Mouse (Mus musculus): Measurements from ENCODE around the gene Mfsd4b3.
"Not testable (repeated sequence)": the region's sequence is repeated elsewhere in the genome, so short reads cannot be mapped to it uniquely, and the experiment has no call there.

Mfsd4b3 gene

DNA sequence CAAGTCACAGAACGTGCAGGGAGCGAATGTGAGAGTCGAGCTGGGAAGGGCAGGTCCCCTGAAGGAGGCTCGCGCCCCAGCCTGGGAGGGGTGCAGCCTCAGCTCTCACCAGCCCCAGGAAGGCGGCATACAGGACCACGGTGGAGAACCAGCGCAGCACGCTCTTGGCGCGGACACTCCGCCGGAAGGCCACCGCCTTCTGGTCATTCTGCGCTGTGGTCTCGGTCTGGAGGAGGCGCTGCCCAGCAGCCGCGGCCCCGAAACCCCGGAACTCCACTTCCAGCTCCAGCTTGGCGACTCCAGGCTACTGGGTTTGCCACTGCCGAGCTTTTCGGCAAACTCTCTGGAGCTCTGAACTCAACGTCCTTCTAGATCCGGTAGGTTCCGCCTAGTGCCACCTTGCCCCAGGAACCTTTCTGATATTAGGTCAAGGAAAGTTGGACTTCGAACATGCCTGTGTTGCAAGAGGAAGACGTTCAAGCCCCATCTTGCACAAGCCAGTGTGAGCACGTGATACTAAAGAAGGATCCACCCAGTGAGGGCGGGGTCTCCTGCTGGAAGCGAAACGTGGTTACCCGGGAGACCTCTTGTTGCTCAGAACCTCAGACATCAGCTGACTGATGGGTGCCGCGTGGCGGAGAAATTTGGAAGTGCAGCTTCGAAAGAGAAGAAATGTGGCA, at the start of gene Mfsd4b3:
Gene Mfsd4b3 (minus strand): TSS at position 393 of the 680 bp plus-strand sequence.
- peak; percentile 94 for DNase-seq

DNA sequence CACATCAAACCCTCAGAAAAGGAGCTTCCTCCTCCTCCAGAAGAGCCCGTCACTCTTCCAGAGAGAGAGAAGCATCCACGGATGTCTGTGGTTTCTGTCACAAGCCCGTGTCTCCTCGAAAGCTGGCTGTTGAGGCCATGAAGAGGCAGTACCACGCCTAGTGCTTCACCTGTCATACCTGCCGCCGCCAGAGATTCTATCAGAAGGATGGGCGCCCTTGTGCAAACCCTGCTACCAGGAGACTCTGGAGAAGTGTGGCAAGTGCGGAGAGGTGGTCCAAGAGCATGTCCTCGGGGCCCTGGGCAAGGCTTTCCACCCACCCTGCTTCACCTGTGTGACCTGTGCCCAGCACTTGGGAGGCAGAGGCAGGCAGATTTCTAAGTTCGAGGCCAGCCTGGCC, 49.6 kb upstream of the Mfsd4b3 start:
- DNase-seq, result no peak

DNA sequence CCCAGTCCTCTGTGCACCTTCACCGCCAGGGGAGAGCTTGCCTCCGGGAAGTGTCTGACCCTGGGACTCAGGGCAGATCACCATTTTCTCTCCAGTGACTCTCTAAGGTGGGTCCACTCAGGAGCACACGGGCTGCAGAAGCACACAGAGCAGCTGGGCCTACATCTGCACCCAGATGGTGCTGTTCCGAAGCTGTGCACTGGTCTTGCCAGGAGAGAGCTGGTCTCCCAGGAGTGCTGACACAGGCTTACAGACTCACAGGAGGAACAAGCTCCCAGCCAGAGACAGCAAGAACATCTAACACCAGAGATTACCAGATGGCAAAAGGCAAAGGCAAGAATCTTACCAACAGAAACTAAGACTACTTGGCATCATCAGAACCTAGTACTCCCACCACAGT, 48.9 kb upstream of the Mfsd4b3 start:
- not testable (repeated sequence) for DNase-seq

DNA sequence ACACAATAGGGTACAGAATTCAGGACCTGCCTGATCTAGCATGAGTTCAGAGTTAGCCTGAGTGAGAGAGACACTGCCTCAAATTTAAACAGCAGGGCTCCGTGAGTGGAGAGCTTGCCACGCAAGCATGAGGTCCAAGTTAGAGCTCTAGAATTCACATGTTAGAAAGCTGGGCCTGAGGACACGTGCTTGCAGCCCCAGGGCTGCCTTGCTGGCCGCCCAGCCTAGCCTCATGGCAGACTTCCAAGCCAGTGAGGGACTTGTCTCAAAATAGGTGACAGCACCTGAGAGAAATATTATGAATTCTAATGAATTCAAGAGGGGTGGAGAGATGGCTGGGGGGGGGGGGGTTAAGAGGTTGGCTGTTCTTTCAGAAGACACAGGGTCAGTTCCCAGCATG, 48.0 kb upstream of the Mfsd4b3 start:
- DNase-seq, result no peak

DNA sequence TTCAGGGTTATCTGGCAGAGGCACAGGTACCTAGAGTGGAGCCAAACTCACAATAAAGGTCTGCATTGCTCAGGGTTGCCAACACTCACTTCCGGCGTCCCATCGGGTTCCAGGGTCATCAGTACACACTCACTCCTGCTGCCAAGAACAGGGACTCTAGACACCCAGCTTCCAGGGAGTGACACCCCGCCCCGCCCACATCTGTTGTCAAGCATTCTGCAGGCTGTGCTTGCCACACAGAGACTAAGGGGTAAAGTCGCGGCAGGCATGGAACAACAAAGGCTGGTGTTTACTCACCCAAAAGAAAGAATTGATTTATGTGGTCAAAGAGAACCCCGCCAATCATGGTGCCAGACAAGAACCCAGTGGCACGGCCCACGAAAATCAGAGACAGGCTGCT, 47.0 kb upstream of the Mfsd4b3 start:
- peak; percentile 4 for DNase-seq

DNA sequence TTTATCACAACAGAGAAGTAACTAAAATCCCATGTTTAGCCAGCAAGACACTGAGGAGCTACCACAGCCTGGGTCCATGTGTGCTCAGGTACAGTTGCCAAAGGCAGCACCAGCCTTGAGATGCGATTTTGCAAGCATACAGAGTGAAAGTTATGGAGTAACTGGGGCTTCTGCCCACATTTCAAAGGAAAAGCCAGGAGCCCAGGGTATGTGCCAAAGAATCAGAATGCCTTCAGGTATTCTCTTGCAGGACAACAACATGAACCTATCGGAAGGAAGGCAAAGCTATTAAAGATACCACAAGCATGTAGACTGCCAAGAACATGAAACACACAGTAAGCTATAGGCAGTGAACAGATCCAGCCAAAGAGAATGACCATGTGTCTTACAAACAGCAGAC, 40.8 kb upstream of the Mfsd4b3 start:
- DNase-seq, result no peak

DNA sequence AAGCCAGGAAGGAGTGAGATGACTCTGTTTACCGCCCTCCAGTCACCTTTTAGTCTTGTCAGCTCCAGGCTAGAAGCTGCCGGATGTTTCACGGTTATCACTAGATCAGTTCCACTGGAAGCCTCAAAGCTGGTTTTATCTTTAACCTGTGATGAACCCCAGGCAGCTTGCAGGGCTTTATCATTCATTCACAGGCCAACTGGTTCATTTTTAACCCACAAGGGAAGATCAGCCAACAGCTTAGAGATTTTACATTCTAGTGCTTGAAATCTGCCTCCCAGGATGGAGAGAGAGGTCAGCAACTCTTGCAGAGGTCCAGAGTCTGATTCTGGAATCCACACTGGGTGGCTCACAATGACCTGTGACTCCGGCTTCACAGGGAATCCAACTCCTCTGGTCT, 31.2 kb upstream of the Mfsd4b3 start:
- peak; percentile 46 for DNase-seq

DNA sequence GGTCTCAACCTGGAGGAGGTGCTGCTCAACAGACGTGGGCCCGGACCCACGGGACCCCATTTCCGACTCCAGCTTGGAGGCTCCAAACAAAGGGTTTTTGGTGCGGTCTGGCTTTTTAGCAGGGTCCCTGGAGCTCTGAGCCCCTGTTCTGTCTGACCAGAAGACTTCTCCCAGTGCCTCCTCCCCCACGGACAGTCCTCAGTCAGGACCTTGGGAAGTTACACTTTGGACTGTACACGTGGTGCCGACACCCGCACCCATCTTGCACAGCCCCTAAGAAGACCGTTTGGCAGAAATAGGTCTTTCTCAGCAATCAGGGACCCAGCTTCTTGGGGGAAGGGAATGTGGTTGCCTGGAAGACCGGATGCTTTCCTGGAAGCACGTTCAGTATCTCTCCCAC, 26.5 kb upstream of the Mfsd4b3 start, which contains the start of gene Mfsd4b5:
Gene Mfsd4b5 (minus strand): TSS at position 181 of the 400 bp plus-strand sequence.
- no peak for DNase-seq

DNA sequence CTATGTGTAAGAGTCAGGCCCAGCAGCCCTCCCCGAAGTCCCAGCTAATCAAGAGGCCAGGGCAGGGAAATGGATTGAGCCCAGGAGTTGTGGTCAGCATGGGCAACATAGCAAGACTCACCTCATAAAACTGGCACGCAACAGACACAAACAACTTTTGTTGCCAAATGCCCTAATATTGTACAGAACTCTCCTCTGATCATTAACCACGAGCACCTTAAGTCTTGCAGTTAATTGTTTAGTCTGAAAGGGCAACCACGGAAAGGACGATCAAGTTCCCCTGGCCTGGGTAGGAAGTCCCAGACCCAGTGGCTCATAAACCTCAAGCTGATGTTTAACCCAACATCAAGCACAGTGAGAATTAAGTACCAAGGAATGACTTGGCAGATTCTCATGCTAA, 22.7 kb upstream of the Mfsd4b3 start:
- DNase-seq, result no peak

DNA sequence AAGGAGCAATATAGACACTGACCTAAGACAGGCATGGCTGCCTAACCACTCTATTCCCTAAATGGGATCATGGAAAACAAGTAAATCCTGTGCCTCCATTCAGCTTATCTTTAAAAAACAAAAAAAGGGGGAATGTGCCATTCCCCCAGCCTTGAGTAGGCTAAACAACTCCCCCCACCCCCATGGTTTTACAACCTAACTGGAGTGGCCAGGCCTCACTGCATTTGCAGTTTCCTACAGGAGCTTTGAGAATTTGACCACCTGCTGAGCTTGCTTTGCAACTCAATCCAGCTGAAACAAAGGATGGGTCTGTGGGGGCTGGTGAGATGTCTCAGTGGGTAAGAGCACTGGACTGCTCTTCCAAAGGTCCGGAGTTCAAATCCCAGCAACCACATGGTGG, 18.3 kb upstream of the Mfsd4b3 start:
- DNase-seq, result no peak

DNA sequence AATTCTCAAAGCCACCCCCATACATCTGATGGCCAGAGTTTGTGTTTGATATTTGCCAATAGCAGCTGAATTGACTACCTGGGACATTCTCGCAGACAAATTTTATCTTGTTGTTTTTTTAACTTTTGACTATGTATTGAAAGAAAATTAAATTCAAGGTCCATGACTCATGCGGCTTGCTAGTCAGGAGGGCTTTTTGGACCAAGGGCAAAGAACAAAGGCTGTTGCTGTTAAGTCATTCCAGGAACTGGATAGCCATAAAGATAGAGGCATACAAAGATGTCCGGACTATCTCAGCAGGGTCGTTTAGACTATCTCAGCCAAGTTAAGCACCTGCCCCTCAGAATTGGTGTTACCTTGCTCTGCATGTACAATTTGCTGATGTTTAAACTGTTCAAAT, 17.4 kb upstream of the Mfsd4b3 start:
- DNase-seq, result no peak

DNA sequence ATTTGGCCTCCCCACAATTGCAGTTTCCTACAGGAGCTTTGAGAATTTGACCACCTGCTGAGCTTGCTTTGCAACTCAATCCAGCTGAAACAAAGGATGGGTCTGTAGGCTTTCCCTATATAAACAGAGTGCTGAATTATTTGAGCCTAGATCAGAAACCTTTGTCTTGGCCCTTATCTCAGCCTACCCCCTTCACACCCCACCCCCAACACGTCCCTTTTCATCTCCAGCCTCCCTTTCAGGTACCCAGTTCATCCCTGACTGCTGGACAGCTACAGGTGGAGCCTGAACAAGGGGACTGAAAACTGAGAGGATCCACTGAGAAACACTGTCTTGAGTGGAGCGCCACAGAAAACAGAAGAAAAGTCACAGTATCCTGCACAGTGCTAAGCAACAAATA, 15.8 kb upstream of the Mfsd4b3 start:
- DNase-seq, result no peak

DNA sequence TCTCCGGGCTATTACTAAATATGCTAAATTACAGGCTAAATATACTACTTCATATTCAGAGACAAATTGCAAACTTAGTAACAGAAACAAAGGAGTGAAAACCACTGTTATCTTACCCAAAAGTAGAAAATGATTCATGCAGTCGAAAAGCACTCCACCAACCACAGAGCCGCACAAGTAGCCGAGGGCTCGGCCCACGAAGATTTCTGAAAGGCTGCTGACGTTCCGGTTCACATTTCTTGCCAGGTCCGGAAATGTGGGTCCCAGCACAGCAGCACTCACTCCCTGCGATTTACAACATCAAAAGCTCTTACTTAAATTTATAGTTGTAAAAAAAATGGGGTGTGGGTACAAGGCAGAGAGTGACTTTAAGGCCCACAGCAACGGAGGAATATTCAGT, 15.0 kb upstream of the Mfsd4b3 start:
- no peak for DNase-seq

DNA sequence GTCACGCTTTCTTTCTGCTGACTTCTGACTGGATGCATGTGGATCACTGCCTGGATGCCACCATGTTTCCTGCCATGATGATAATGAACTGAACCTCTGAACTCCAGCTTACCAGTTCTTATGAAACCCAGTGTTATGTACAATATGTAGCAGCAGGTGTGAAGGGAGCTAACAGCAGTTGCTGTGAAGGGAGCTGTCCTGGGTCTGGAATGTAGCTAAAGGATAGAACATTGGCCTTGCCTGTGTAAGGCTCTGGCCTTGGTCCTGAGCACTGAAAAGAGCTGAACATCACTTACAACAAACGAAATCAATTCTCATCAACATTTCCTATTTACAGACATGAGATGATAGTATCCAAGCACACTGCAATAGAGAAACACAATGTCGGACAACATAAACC, 7.6 kb upstream of the Mfsd4b3 start:
- DNase-seq, result no peak

DNA sequence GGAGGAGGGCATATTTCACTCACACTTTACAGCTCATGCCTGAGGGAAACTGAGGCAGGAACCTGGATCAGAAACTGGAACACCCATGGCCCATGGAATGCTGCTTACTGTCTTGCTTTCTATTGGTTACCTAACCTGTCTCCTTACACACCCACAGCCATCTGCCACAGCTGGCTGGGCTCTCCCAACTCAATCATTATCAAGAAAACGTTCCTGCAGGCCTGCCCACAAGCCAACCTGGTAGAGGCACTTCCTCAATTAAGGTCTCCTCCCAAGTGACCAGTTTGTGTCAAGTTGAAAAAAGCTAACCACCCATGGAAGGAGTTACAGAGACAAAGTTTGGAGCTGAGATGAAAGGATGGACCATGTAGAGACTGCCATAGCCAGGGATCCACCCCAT, 2.0 kb upstream of the Mfsd4b3 start:
- no peak for DNase-seq

DNA sequence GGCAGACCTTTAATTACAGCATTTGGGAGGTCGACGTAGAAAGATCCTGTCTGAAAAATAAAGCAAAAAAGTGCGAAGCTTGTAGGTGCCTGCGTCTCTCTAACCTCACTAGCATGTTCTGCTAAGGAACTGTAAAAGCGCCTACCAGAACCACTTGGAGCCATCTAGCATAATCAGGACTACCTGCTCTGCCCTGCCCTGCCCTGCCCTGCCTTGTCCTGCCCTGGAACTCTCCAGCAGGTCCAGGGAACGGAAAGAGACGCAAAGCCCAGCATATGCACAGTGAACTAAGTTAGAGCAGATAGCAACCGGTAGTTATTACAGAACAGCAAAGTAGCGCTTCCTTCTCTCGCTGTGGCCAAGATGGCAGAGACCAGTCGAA, 479 bp upstream of the Mfsd4b3 start:
- no peak for DNase-seq

DNA sequence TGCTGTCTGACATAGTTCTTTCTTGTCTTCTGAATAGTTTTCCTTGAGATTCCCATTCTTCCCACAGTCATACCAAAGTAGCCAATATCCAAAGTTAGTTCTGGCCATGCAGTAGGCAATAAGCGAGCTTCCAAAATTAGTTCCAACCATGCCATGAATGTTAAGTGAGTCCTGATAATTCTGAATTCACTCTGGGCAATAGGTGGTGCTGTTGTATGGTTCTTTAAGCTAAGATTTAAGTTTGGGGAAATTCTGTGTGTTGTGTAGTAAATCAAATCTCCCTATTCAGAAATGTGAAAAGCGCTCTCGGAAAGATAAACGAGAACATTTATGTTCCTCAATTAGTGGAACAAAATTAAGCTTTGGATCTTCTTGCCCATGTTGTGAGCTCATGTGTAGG, 1.7 kb downstream of the Mfsd4b3 start:
- DNase-seq, result no peak

DNA sequence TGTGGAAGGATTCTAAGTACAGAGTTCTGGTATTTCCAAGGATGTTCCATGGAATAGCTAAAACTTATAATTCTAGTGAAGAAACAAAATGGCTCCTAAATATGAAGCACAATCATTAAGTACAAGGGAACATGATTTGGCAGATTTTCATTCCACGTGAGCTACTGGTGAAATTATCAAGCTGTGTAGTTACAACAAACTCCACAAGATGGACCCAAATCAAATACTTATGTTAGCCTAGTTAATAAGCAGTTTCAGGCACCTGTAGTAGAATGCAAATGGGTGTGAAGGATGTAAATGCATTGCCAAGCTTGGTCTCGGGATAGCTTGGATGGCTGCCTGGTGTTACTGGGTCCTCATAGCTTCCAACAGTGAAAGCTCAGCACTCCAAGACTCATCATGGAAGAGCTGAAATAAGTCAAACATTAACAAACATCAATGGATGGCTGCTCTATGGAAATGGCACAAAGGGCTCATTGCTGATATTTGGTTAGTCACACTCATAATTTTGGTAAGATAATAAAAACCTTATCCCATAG, 3.5 kb downstream of the Mfsd4b3 start:
- no peak for DNase-seq

DNA sequence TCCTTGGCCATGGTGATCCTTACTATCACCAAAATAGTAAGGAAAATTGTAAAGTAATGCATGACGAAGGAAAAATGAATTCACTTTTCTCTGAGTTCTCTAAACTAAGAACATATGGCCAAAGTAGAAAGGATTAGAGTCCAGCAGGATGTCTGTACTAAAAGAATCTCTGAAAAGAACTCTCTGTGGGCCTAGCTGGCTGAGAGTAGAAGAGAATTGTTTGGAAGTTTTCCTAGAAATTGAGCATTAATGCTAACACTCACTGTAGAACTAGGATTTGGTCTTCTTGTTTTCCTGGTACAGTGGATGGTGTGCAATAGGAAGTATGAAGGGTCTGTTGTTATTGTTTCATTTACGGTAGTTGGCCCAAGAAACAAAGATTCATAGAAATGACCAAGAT, 4.8 kb downstream of the Mfsd4b3 start:
- no peak for DNase-seq

DNA sequence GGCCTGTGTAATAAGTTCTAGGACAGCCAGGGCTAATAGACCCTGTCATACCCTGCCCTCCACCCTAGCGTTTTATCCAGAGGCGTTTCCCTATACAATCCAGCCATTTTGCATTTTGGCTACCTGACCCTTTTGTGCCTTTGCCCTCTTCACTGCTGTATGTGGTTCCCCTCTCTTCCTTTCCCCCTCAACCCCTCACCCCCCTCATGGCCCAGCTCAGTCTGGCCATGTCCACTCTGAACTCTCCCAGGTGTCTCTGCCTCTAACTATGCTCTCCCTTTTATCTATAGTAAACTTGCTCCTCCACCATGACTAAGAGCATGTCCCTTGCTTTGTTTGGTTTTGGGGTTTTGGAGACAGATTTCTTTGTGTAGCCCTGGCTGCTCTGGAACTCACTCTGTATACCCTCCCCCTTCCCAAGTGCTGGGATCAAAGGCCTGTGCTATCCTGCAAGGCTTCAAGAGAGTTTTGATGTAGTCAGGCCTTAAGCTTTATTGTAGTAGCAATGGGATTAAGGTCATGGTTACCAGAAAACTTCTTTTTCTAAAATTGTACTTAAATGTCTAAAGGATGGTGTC, 10.5 kb downstream of the Mfsd4b3 start:
- no peak for DNase-seq

DNA sequence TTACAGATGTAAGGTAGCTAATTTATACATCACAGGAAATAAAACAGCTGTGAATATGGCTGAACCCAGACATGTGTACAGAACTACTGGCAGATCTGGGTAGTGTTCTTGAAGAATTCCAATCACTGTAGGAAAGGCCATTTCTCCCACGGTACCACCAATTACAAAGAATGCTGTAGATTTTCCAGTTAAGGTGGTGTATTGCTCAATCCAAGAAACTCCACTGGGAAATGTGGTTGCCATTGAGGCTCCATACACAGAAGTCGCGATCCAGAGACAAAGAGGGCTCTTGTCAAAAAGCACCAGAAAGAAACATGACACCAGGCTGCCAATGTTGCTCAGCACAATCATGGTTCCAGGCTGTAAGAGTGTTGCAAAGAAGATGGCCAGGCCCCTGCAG, 12.8 kb downstream of the Mfsd4b3 start:
- not testable (repeated sequence) for DNase-seq

DNA sequence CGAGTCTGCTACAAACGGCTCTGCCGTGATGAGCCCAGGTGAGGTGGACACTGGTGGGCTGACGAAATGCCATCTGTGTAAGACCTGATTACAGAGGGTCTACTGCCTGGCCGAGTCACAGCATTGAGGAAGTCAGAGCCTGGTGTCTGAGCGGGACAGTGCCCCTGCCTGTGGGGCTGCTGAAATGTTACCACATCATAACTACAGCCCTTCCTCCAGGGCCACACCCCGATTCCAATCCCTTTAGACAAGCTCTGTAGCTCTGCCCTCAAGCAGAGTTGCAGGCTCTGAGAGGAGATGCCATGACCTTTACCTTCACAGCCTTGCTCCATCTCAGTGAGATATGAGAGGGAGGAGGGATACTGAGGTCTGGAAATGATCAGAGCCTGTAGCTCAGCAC, 23.4 kb downstream of the Mfsd4b3 start:
- no peak for DNase-seq

DNA sequence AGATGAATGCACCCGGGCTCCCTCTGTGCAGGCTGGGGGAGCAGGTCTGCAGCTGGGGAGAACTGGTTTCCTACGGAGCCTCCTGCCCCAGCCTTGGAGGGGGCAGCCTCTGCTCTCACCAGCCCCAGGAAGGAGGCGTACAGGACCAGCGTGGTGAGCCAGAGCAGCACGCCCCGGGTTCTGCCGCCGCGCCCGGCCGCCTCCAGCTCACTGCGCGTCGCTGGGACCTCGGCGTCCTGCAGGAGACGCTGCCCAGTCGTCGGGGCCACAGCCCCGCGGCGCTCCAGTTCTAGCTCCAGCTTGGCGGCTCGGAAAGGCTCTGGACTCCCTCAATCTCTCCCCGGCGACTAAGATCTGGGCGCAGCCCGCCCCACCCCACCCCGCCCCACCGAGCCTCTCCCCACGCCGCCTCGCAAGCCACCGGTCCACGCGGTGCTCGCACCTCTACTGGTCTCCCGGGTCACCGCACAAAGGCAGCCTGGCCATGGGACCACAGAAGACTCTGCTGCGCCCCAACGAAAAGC, 33.3 kb downstream of the Mfsd4b3 start, which contains the start of gene Mfsd4b2:
Gene Mfsd4b2 (minus strand): TSS at position 308 of the 524 bp plus-strand sequence.
- DNase-seq, result peak; percentile 14

DNA sequence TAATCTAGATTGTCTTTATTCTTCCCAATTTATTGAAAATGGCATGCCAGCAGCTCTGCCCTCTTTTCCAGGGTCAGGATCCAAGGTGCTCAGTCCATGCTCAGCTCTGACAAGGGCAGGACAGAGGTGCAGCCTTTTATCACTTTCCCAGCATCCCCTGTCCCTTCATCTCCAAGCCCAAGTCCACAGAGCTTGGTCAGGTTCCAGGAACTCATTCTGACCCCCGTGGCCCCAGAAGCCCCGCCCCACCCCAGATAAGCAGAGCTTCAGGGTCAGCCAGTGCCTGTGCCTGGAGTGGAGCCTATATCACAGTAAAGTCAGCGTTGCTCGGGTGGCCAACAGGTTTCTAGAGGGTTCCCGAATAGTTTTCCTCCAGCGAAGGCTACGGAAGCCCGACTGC, 35.4 kb downstream of the Mfsd4b3 start:
- DNase-seq, result not testable (repeated sequence)

Measured in thymus, postnatal 25 days (tissue).